Mouse (Mus musculus) mouse embryonic stem cell (cell line): Measurements from ENCODE around the gene Hoxb4.

ENCODE experiments used
- in situ Hi-C, 2 experiments: fragments of 300-500 bp; cut with MboI; formaldehyde crosslinking; loops; 1 replicate in 1 of 2; 3 replicates in 1 of 2; pipeline ENCODE4 v1.14.3; 2019 to 2020; ENCODE audit warnings: low sequenced_read_pairs in 2 of 2, low pct_unique_long_range_greater_than_20kb in 1 of 2, mixed read lengths in 1 of 2; ENCODE audit not compliant: unreplicated experiment in 1 of 2

Hoxb4 gene

DNA sequence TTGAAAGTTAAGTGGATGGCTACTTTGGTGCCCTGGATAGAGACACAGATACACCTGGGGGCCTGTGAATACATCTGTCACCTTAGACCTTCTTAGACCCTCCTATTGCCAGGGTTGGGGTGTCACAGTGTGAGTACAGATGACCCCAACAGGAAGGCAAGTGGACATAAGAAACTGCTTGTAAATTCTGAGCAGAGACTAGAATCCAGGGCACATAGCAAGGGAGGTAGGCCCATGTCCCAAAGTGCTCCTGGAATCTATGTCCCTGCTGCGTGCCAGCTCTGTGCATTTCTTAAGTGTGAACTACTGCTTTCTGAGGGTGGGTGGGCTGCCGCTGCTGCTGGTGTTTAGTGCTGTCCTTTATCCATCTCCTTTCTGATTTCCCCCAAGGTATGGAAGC is 32.7 kb downstream of the Hoxb4 start:
- in situ Hi-C loops, result no loop called here

DNA sequence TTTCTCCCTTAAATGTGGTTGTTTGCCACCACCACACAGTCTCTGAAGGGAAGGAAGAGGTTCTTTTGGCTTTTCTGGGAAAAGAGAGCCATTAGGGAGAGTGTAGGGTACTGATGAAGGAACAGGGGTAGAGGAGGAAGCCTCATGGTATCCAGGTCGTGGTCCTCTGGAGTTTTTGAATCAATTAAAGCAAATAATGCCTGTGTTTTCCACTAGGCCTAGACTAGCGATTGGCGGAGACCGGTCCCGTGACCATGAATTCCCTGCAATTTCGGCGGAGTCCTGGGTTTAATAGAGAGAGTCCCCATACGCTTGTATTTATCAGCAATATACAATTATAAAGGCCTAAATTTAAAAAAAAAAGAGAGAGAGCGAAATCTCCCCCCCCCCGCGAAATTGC is 33.2 kb downstream of the Hoxb4 start:
- in situ Hi-C loops, result no loop called here

DNA sequence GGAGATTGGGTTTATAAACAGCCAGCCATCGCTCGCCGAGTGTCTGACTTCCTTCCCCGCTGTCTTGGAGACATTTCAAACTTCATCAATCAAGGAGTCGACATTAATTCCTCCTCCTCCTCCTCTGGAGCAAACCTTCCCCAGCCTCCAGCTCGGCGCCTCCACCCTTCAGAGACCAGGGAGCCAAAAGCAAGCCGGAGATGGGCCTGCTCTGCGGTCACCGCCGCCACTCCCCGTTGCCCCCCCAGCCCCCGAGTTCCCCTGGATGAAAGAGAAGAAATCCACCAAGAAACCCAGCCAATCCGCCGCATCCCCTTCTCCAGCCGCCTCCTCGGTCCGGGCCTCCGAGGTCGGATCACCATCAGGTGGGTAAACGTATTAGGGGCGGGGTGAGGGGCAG is 33.8 kb downstream of the Hoxb4 start:
- in situ Hi-C loops, result no loop called here

DNA sequence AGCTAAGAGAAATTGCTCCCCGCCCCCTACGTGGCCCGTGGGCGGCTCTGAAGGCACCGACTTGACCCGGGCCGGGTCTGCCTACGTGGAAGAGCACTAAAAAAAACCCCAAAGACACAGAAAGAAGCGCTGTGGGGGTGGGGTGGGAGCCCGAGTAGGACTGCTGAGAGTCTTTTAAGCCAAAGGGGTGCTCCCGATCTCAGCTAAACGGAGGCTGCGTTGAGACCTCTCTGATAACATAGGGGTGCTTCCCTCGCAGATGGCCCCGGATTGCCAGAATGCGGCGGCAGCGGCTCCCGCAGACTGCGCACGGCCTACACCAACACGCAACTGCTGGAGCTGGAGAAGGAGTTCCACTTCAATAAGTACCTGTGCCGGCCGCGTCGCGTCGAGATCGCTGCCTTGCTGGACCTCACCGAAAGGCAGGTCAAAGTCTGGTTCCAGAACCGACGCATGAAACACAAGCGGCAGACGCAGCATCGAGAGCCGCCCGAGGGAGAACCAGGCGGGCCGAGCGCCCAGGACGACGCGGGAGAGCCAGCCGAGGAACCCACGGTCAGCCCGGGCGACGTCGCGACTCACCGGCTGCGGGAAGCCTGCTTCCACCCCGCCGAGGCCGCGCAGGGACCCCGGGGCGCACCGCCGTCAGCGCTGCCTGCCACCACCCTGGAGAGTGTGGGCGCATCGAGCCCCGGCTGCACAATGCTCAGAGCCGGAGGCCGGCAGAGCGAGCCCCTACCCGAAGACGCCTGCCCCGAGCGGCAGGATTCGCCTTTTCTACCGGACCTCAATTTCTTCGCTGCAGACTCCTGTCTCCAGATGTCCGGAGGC is 34.8 kb downstream of the Hoxb4 start:
- in situ Hi-C loops, result no loop called here

DNA sequence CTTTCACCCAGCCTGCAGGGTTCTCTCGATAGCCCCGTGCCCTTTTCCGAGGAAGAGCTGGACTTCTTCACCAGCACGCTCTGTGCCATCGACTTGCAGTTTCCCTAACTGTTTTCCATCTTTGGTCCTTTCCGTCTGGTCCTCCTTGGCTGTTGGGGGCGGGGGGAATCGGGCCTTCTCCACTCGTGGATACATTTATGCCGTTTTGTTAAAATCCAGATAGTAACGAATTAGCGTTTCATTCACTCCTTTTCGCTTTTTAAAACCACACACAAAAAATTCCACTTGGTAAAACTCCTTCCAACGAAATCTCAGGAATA is 35.4 kb downstream of the Hoxb4 start:
- in situ Hi-C loops, result no loop called here

DNA sequence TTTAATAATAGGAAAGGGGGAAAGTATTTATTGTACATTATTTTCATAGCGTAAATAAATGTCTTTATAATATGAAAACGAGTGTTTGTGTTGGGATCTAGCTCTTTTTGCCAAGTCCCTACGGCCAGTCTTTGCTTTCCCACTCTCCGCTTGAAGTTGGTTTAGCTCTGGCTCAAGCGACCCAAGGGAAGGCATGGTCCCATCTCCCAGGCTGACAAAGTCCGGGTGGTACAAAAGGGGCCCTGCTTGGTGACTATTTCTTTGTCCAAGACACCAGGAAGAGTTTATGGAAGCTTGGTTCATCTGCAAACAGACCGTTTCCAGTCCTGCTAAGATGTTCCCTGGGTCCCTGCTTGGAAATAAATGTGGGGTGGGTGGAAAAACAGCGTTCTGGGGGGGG is 35.9 kb downstream of the Hoxb4 start:
- in situ Hi-C loops, result no loop called here

DNA sequence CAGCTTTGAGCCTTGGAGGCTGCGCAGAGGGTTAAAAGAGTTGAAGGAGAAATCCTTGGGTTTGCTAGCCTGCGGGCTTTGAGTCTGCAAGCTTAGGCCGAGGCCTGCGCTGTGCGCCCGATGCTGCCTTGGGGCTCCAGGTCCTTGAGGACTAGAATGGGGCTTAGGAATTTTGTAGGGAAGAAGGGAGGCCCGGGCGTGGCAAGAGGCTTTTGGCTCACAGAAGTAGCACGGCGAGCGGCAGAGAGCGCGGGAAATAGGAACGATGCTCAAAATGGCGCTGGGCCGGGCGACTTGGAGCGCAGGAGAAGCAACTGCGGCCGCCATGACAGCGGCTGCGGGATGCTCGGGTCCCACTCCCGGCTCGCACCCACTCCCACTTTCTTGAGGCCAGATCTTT is 36.3 kb downstream of the Hoxb4 start:
- in situ Hi-C loops, result no loop called here

DNA sequence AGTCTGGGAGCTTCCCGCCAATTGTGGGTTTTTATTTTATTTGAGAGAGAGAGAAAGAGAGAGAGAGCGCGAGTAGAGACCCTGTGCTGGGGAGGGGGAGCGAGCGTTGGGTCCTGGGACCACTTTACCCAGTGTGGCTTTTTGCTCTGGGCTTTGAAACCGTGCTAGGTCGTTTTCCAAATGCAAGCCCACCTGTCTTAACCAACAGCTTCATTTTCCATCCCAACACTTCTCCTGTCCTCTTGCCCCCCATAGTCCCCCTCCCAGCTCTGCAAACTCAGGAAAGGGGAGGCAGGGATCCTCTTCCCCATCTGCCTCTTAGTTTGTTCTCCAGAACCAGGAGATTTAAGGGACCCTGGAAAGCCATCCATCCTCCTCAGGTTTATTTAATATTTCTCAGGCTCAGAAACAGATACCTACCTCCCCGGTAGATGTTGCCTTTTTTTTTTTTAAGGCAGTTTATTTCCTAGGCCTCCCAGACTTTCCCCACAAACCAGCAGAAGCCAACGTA is 36.8 kb downstream of the Hoxb4 start:
- in situ Hi-C loops, result no loop called here

DNA sequence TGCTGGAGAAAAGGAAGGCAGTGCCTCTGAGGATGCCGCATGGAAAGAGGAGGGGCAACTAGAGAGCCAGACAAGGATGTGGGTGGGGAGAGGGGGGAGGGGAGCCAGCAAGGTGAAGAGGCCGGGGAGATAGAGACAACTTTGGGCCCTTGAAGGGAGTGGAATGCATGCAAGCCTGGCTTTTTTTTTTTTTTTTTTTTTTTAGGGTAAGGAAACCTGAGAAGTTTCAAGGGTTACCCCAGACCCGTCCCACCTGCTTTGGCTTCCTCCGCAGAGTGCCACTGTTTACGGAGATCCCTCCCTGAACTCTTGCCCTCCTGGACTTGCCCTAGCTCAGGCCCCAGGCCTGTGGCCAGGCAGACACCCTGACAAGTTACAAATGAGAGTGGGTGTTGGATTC is 45.7 kb downstream of the Hoxb4 start:
- in situ Hi-C loops, result no loop called here

DNA sequence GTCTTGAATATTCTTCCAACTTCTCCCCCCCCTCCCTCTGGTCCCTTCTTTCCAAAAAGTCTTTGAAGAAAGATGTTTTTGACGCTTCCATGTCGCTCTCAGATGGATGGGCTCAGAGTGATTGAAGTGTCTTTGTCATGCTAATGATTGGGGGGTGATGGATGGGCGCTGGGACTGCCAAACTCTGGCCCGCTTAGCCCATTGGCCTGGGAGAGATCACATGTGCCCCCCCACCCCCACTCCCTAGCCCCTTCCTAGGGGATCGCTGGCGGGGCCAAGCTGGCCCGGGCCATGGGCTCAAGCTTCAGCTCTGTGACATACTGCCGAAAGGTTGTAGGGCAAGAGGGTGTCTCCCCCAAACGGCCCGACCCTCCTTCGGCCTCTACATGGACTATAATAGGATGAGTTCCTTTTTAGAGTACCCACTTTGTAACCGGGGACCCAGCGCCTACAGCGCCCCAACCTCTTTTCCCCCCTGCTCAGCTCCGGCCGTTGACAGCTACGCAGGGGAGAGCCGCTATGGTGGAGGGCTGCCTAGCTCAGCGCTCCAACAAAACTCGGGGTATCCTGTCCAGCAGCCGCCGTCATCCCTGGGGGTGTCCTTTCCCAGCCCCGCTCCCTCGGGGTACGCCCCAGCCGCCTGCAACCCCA is 47.5 kb downstream of the Hoxb4 start, which contains the start of gene Hoxb1:
TSS of gene Hoxb1 (plus strand) at position 312 of the 651 bp plus-strand sequence.
- in situ Hi-C loops, result no loop called here

DNA sequence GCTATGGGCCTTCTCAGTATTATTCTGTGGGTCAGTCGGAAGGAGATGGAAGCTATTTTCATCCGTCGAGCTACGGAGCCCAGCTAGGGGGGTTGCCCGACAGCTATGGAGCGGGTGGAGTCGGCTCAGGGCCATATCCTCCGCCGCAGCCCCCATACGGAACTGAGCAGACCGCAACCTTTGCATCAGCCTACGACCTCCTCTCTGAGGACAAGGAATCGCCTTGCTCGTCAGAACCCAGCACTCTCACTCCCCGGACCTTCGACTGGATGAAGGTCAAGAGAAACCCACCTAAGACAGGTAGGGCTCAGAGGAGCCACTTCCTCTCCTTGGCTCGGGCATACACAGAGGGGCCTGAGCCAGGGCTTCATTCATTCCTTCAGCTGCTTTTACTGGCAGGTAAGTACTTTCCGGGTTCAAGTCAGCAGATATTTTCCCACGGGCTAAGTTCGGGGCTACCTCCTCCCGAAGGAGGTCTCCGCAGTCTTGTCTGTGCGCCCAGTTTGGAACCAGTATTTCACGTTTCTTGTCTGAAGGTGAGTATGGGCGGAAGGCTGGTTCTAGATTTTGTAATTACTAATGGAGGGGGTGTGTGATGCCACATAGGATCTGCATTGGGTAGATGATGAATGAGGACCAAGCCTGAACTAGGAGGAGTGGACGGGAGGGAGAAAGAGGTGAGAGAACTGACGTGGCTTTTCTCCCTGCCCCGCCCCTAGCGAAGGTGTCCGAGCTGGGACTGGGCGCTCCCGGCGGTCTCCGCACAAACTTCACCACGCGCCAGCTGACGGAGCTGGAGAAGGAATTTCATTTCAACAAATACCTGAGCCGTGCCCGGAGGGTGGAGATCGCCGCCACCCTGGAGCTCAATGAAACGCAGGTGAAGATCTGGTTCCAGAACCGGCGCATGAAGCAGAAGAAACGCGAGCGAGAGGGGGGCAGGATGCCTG is 48.3 kb downstream of the Hoxb4 start:
- in situ Hi-C loops, result no loop called here

DNA sequence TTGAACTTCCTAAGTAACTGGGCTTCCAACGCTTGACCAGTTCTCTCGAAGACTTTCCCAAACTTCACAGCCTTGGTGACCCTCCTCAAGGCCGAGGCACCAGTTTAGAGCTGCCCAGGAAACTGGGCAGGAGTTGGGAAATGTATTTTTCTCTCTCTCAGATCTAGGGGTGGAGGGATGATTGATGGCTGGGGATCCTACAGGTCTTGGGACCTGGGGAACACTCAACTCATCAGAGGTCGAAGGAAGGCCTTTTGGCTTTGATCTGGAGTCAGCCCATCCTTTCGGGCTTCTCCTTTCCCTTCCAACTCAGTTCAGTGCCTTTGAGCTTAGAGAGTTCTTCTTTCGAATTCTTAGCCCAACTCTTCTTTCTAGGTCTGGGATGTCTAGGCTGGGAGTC is 49.1 kb downstream of the Hoxb4 start:
- in situ Hi-C loops, result no loop called here

DNA sequence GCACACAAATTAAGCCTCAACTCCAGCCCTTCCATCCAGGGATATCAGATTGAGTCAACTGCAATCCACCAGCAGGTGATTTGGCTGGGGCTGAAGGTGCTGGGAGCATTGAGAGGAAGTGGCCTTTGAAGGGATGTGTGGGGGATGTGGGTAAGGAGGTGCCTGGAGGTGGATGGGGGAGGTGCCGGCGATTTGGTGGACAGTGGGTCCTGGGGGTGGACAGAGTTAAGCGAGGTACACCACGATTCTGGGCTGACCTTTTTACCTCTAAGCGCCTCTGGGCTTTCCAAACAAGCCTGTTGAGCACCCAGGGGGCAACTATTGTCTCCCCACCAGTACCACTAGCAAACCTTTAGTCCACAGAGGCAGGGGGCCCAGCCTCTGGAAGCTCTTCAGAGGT is 50.6 kb downstream of the Hoxb4 start:
- in situ Hi-C loops, result no loop called here

DNA sequence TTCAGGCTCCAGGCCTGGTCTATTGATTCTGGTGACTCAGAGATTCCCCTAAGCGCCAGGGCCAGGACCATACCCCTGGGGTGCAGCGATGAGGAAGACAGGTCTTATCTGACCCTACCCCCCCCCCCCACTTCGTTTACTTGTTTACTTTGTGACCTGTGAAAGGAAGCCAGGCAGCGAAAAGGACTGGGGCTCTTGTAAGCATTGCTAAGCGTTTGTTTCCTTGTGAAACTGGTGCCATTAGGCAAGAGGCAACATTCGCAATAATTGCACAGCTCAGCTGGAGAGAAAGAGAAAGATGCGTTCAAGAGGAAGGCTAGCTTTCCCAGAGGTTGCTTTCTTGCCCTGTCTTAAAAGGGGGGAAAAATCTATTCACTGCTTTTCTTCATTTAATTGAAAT is 51.1 kb downstream of the Hoxb4 start:
- in situ Hi-C loops, result no loop called here
